15 mouse cellular contexts compared by ENCODE assay signal in the genomic region with DNA sequence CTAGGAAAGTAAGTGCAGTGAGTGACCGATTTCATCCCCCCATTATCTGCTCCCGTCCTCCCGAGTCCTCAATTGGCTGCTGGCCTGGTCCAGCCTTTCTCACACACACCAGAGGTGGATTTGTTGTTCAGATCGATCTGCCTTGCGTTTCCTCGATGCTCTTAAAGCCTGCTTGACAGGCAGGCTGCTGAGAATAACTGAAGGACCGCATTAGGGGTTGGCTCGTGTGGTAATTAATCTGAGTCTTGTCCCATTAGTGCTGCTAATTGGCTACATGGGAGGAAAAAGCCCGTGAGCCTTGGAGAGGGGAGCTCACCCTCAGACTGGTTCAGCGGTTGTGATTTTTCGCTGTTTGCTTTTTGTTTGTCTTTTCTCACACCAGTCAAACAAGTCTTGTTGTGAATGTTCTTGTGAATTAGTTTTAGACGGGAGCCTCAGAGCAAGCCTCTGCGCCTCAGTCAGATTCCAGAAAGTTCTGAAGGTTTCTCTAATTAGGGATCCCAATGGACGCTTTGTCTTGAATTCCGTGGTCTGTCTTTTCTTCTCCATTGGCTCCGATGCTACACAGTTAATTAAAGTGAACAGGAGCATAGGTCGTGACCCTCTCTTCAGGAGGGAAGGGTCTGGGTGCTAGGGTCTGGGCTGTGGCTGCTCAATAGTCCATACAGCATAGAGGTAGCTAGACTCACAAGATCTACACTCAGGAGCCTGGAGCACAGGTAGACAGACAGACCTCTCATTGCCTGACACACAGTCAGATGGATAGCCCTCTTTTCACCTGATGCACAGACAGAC.
DNase-seq lines count a peak whose midpoint lies in the region; ATAC-seq lines count a peak whose summit lies in the region.
"Had no signal": no experiment of that assay in that cellular context is flagged by ENCODE, and none has a peak within 500 bp of the region (broad histone marks: within the 10 kb centered on the region; RNA-seq: fewer than 3 reads in every experiment).

No protein-coding gene starts in this region.

- no peaks in the 10 kb centered on the region for H3K36me3 ChIP-seq in embryonic facial prominence, embryonic 12.5 days
- H3K36me3 ChIP-seq in hindbrain, embryonic 11.5 days (ENCODE audit: control insufficient read depth, insufficient read depth, low read length) = no peaks in the 10 kb centered on the region
- no peaks in the 10 kb centered on the region for H3K36me3 ChIP-seq in midbrain, embryonic 15.5 days (replicated peaks)
- H3K36me3 ChIP-seq: limb, embryonic 15.5 days had no signal

- H3K27me3 ChIP-seq in embryonic facial prominence, embryonic 12.5 days = peaks cover 9% of the 10 kb centered on the region; the same call in 1 of the 2 replicates
- H3K27me3 ChIP-seq in hindbrain, embryonic 11.5 days (ENCODE audit: control insufficient read depth, insufficient read depth, low read length) = no peaks in the 10 kb centered on the region
- H3K27me3 ChIP-seq in midbrain, embryonic 15.5 days (replicated peaks) = no peaks in the 10 kb centered on the region

- H3K9ac ChIP-seq in embryonic facial prominence, embryonic 12.5 days = no peak overlapping the region
- no peak overlapping the region for H3K9ac ChIP-seq in hindbrain, embryonic 11.5 days (ENCODE audit: low read depth, low read length)
- no peak overlapping the region for H3K9ac ChIP-seq in midbrain, embryonic 15.5 days
- H3K9ac ChIP-seq: limb, embryonic 15.5 days; lung, embryonic 14.5 days had no signal

- 0 out of 2 replicates have a peak, but pooled peaks have one; percentile 35 for ATAC-seq in embryonic facial prominence, embryonic 12.5 days (ENCODE audit: insufficient number of reproducible peaks, insufficient read depth, low FRiP score, low TSS enrichment)
- ATAC-seq in hindbrain, embryonic 11.5 days (ENCODE audit: low FRiP score) = peak; percentile 42; the same call in 1 of the 2 replicates
- 0 out of 2 replicates have a peak, but pooled peaks have one; percentile 59 for ATAC-seq in midbrain, embryonic 15.5 days (replicated peaks)
- ATAC-seq: Patski had no signal

- WGBS in embryonic facial prominence, embryonic 12.5 days = 30% methylated on average over 17 of the region's 17 CpGs
- 46% methylated on average over 17 of the region's 17 CpGs for WGBS in hindbrain, embryonic 11.5 days
- WGBS in midbrain, embryonic 15.5 days = 23% methylated on average over 17 of the region's 17 CpGs

- no peaks in the 10 kb centered on the region for H3K4me1 ChIP-seq in embryonic facial prominence, embryonic 12.5 days
- no peaks in the 10 kb centered on the region for H3K4me1 ChIP-seq in hindbrain, embryonic 11.5 days (replicated peaks; ENCODE audit: control insufficient read depth, insufficient read depth, low read length)
- no peaks in the 10 kb centered on the region for H3K4me1 ChIP-seq in midbrain, embryonic 15.5 days
- H3K4me1 ChIP-seq: limb, embryonic 15.5 days had no signal

- H3K4me2 ChIP-seq in embryonic facial prominence, embryonic 12.5 days (replicated peaks) = no peak overlapping the region
- H3K4me2 ChIP-seq in hindbrain, embryonic 11.5 days (replicated peaks; ENCODE audit: low read depth, low read length) = no peak overlapping the region
- H3K4me2 ChIP-seq in midbrain, embryonic 15.5 days = no peak overlapping the region
- H3K4me2 ChIP-seq: limb, embryonic 15.5 days; lung, embryonic 14.5 days had no signal

- no peak overlapping the region for H3K27ac ChIP-seq in embryonic facial prominence, embryonic 12.5 days
- no peak overlapping the region for H3K27ac ChIP-seq in hindbrain, embryonic 11.5 days (ENCODE audit: low read depth, low read length)
- no peak overlapping the region for H3K27ac ChIP-seq in midbrain, embryonic 15.5 days
- H3K27ac ChIP-seq: limb, embryonic 15.5 days had no signal

- no peak overlapping the region for H3K4me3 ChIP-seq in embryonic facial prominence, embryonic 12.5 days
- H3K4me3 ChIP-seq in hindbrain, embryonic 11.5 days (ENCODE audit: low read depth, low read length) = no peak overlapping the region
- no peak overlapping the region for H3K4me3 ChIP-seq in midbrain, embryonic 15.5 days
- H3K4me3 ChIP-seq: erythroblast, embryonic 14.5 days; limb, embryonic 15.5 days had no signal

- H3K9me3 ChIP-seq in embryonic facial prominence, embryonic 12.5 days = no peaks in the 10 kb centered on the region
- no peaks in the 10 kb centered on the region for H3K9me3 ChIP-seq in hindbrain, embryonic 11.5 days (ENCODE audit: control insufficient read depth, low read length)
- no peaks in the 10 kb centered on the region for H3K9me3 ChIP-seq in midbrain, embryonic 15.5 days
- H3K9me3 ChIP-seq: limb, embryonic 15.5 days had no signal

- peak; percentile 29 for DNase-seq in embryo, embryonic 10.5 days (ENCODE audit: low spot score)
- peak; percentile 18 for DNase-seq in hindbrain, embryonic 11.5 days (ENCODE audit: low spot score)
- no peak for DNase-seq in heart, adult 9 months (ENCODE audit: low spot score in 2 of 2)
- DNase-seq in layer of hippocampus, adult 8-10 months (ENCODE audit: low spot score in 2 of 2) = no peak
- DNase-seq in heart, adult 11 months = no peak
- DNase-seq: adrenal gland, postnatal 10 days; cerebellum, postnatal 14 days; heart, postnatal 4 days; kidney, adult 2 months; lung, embryonic 14.5 days had no signal

Comparison
In these comparisons a context has a peak if more than half of its experiments do, and no peak if none do; other contexts are left out.
1. DNase-seq: peak in embryo, embryonic 10.5 days (single experiment) and hindbrain, embryonic 11.5 days (single experiment); none in heart, adult 9 months (0 of 2), layer of hippocampus, adult 8-10 months (0 of 2) and heart, adult 11 months (single experiment).
2. Peak in every context shown above with its lines, with median percentiles within 50 percentile points of each other: ATAC-seq.